Mouse (Mus musculus): ENCODE measurements around the gene Hrh3.

The Hrh3 gene

GRCm38 (mm10) chr2:180103978-180104658 is at the start of gene Hrh3:
Gene Hrh3, minus strand, starts transcription at chr2:180104488.
- DNase-seq = peak; percentile 82 to 92

- no peak for DNase-seq
These were observed 44.3 kb upstream of the Hrh3 start for GRCm38 (mm10) chr2:180148551-180148950.

- no peak for DNase-seq
These were observed 43.1 kb upstream of the Hrh3 start for GRCm38 (mm10) chr2:180147379-180147778.

GRCm38 (mm10) chr2:180146091-180146490 is 41.8 kb upstream of the Hrh3 start:
- DNase-seq = no peak

GRCm38 (mm10) chr2:180135414-180135813 is 31.1 kb upstream of the Hrh3 start:
- no peak for DNase-seq

GRCm38 (mm10) chr2:180133911-180134310 is 29.6 kb upstream of the Hrh3 start:
- no peak for DNase-seq

GRCm38 (mm10) chr2:180133231-180133630 is 28.9 kb upstream of the Hrh3 start:
- no peak for DNase-seq

GRCm38 (mm10) chr2:180127675-180128074 is 23.4 kb upstream of the Hrh3 start:
- DNase-seq = no peak

- peak in 1 of 2 experiments; percentile 39 for DNase-seq
These were observed 21.9 kb upstream of the Hrh3 start for GRCm38 (mm10) chr2:180126195-180126594.

- DNase-seq = no peak
These were observed 19.9 kb upstream of the Hrh3 start for GRCm38 (mm10) chr2:180124192-180124591.

GRCm38 (mm10) chr2:180120292-180120761 is 16.0 kb upstream of the Hrh3 start:
- DNase-seq = no peak

- DNase-seq = peak in 1 of 2 experiments; percentile 60
These were observed 15.4 kb upstream of the Hrh3 start for GRCm38 (mm10) chr2:180119439-180120291.

- DNase-seq = peak; percentile 100
These were observed 14.6 kb upstream of the Hrh3 start, which contains the start of gene Osbpl2 for GRCm38 (mm10) chr2:180118661-180119438. Gene Osbpl2, plus strand, starts transcription at chr2:180119306.

- peak in 1 of 2 experiments; percentile 42 for DNase-seq
These were observed 13.4 kb upstream of the Hrh3 start for GRCm38 (mm10) chr2:180117485-180118194.

GRCm38 (mm10) chr2:180116741-180117484 is 12.6 kb upstream of the Hrh3 start:
- DNase-seq = no peak

GRCm38 (mm10) chr2:180116081-180116493 is 11.8 kb upstream of the Hrh3 start:
- no peak for DNase-seq

- peak; percentile 61 to 72 for DNase-seq
These were observed 11.0 kb upstream of the Hrh3 start for GRCm38 (mm10) chr2:180115279-180115678.

GRCm38 (mm10) chr2:180113909-180114890 is 9.9 kb upstream of the Hrh3 start:
- peak in 1 of 2 experiments; percentile 44 for DNase-seq

GRCm38 (mm10) chr2:180108285-180108684 is 4.0 kb upstream of the Hrh3 start:
- DNase-seq = no peak

- no peak for DNase-seq
These were observed 2.8 kb upstream of the Hrh3 start for GRCm38 (mm10) chr2:180107081-180107480.

All from kidney, postnatal 36 days (tissue).